Mouse (Mus musculus) intestine, embryonic 16.5 days (tissue): ENCODE measurements around the gene Dnajc28. TPM values are rescaled to one million over a fixed set of nuclear protein-coding genes. Genes with fewer than 3 reads are reported as not detected.

Source experiments
- ATAC-seq: fragments of 200-750 bp; cut with Nextera tagmentation; 2 replicates; pipeline ENCODE4 v1.8.0; 2017; ENCODE audit warnings: moderate TSS enrichment, moderate library complexity
- H3K27ac ChIP-seq: fragments of 300-500 bp; sonication (generic); 2 replicates; pipeline ENCODE4 v1.5.1; 2014; ENCODE audit warnings: mild to moderate bottlenecking, low read length
- H3K27me3 ChIP-seq: fragments of 300-500 bp; sonication (generic); replicated peaks from 2 replicates; pipeline ENCODE4 v1.6.1; 2014; ENCODE audit warnings: low read length, control low read depth, mixed read lengths; ENCODE audit not compliant: control insufficient read depth, insufficient read depth
- H3K36me3 ChIP-seq: fragments of 300-500 bp; sonication (generic); 2 replicates; pipeline ENCODE4 v1.6.1; 2014; ENCODE audit warnings: low read length, control low read depth; ENCODE audit not compliant: control insufficient read depth, insufficient read depth
- H3K4me1 ChIP-seq: fragments of 300-500 bp; sonication (generic); 2 replicates; pipeline ENCODE4 v1.6.1; 2014; ENCODE audit warnings: low read length, control low read depth, mixed read lengths; ENCODE audit not compliant: control insufficient read depth, insufficient read depth
- H3K4me2 ChIP-seq: fragments of 300-500 bp; sonication (generic); 2 replicates; pipeline ENCODE4 v1.6.1; 2014; ENCODE audit warnings: low read depth, low read length, control low read depth
- H3K4me3 ChIP-seq: fragments of 300-500 bp; sonication (generic); 2 replicates; pipeline ENCODE4 v1.5.1; 2014; ENCODE audit warnings: mild to moderate bottlenecking, low read length
- H3K9ac ChIP-seq: fragments of 300-500 bp; sonication (generic); 2 replicates; pipeline ENCODE4 v1.6.1; 2014; ENCODE audit warnings: low read depth, low read length
- H3K9me3 ChIP-seq: fragments of 300-500 bp; sonication (generic); 2 replicates; pipeline ENCODE4 v1.6.1; 2016; ENCODE audit warnings: low read length, control low read depth; ENCODE audit not compliant: control insufficient read depth
- WGBS: fragments of 180-500 bp; shearing (Covaris S2); extraction: QIAGEN DNeasy Blood & Tissue Kit; methylation state at CpG from one replicate; pipeline ENCODE4 v1.1.7; 2014; 5-methylcytosine and 5-hydroxymethylcytosine counted together
- polyA plus RNA-seq: library from polyadenylated mRNA; unstranded; fragments of >200 nt; fragmentation: Nextera tagmentation; extraction: Ambion mirVana; gene quantifications from 2 replicates; pipeline ENCODE4 v1.2.1, GENCODE M21; 2015

Gene Dnajc28
- polyA plus RNA-seq, 1 experiment from 2014 or later: 2.8 TPM

DNA sequence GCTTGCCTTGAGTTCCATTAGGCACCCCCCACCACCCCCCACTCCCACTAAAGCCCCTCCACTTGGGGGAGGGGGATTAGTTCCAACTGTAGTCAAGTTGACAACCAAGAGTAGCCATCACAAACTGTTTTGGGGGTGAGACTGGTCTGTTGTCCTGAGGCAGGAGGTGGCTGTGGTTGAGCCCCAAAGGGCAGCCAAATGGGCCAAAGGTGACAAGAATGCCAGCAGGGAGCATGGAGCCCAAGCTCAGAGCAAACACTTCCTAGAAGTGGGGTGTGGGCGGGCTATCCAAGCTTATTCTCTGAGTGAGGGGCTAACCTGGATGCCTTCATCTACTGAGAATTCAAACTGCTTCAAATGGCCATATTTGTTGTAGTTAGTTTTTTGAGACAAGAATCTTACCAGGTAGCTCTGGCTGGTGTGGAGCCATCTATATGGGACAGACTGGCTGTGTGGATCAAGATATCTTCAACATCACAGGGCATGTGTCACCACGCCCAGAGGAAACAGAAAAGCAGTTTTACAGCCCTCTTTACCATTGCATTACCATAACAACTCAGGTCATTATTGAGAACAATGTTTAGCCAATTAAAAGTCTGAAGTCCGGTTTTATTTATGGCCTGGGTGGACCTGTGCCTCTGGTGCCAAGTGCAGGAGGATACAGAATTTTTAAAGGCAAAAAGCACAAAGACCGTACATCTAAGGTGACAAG, 54.1 kb downstream of the Dnajc28 start:
- Histone ChIP-seq H3K9ac (no peak overlapping the region), H3K4me2 (0 out of 2 replicates have a peak overlapping the region, but pooled peaks have one; percentile 8), H3K4me3 (no peak overlapping the region), H3K36me3 (peaks cover 18% of the 10 kb centered on the region), H3K27ac (no peak overlapping the region), H3K27me3 (no peaks in the 10 kb centered on the region), H3K4me1 (peaks cover 8% of the 10 kb centered on the region), H3K9me3 (no peaks in the 10 kb centered on the region)
- 48% methylated on average over 4 of the region's 4 CpGs for WGBS
- peak; percentile 77 for ATAC-seq

Other genes with a start within 250 kb of the Dnajc28 start
- 45.1 and 45.7 TPM in 2 replicates for gene Ifnar2, start 246.2 kb downstream of the Dnajc28 start, polyA plus RNA-seq
- not detected in 2 replicates for gene Gm21970, start 227.3 kb downstream of the Dnajc28 start, polyA plus RNA-seq
- 103 and 120 TPM in 2 replicates for gene Il10rb, start 212.9 kb downstream of the Dnajc28 start, polyA plus RNA-seq
- 39.4 and 39.5 TPM in 2 replicates for gene Ifnar1, start 133.8 kb downstream of the Dnajc28 start, polyA plus RNA-seq
- 116 and 117 TPM in 2 replicates for gene Ifngr2, start 72.0 kb downstream of the Dnajc28 start, polyA plus RNA-seq
- 33.8 and 34.3 TPM in 2 replicates for gene Tmem50b, start 21.2 kb downstream of the Dnajc28 start, polyA plus RNA-seq
- gene Gart, start 27.9 kb upstream of the Dnajc28 start, polyA plus RNA-seq: 85.2 and 99.7 TPM in 2 replicates
- 69.8 and 76.6 TPM in 2 replicates for gene Son, start 28.5 kb upstream of the Dnajc28 start, polyA plus RNA-seq
- gene Donson, start 69.7 kb upstream of the Dnajc28 start, polyA plus RNA-seq: 12.0 and 12.2 TPM in 2 replicates
- gene Cryzl1, start 109.9 kb upstream of the Dnajc28 start, polyA plus RNA-seq: 66.9 and 69.4 TPM in 2 replicates
- 10.5 and 13.1 TPM in 2 replicates for gene Itsn1, start 110.3 kb upstream of the Dnajc28 start, polyA plus RNA-seq